Mouse (Mus musculus): Measurements from ENCODE around the gene Psmd14.

The Psmd14 gene

DNA sequence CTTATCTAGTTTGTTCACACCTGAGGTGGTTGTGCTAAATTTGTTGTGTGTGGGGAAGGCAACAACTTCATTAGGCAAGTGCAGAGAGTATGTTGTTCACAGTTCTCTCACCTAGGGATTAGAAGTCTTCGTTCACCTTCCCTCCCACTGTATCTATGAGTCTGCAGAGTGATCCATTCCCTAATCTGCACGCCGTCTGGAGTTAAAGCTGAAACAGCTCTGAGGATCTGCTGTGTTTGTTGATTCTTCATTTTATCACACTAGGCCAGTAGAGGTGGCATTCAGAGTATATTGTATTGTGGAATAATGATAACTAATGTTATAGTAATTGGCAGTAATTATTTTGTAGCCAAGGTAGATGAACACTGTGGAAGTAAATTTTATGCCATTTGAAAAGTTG lies 48.5 kb downstream of the Psmd14 start:
- DNase-seq (ENCODE audit: low spot score): no peak

DNA sequence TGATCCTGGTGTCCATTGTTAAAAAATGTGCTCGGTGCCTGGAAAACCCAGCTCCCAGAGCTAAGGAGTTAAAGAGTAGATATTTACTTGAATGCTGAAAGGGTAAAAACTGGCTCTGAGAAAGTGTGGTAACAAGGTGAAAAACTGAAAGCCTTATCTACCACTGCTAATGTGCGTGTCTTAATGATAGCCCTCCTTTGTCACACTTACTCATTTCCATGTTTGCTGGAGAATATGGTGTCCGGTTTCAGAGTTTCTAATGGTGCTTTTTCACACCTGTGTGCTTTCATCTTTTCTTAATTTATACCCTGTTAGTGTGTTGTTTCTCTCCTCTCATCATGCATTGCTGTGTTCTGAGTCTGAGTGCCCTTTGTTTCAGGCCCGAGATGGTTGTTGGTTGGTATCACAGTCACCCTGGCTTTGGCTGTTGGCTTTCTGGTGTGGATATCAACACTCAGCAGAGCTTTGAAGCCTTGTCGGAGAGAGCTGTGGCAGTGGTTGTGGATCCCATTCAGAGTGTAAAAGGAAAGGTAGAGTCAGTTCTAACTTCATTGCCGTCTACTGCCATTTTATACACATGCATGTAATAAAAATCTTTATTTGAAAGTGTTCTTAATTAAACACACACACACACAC lies 53.1 kb downstream of the Psmd14 start:
- DNase-seq (ENCODE audit: low spot score): no peak

DNA sequence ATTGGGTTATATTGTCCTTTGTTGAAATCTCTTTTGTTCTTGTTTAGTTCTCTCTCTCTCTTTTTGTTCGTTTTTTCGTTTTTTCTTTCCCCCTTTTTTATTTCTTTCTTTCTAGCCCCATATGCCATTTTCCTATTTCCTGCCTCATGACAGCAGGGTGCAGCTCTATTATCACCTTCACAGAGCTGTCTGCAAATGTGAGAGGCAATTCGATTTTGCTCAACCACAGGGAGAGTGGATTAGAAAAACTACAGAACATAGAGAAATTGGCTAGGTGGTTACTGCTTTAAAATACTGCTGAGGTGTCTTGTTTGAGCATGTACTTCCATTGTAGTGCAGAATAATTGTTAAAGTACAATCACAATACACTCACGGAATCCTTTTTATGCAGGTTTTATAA lies 54.0 kb downstream of the Psmd14 start:
- no peak for DNase-seq (ENCODE audit: low spot score)

DNA sequence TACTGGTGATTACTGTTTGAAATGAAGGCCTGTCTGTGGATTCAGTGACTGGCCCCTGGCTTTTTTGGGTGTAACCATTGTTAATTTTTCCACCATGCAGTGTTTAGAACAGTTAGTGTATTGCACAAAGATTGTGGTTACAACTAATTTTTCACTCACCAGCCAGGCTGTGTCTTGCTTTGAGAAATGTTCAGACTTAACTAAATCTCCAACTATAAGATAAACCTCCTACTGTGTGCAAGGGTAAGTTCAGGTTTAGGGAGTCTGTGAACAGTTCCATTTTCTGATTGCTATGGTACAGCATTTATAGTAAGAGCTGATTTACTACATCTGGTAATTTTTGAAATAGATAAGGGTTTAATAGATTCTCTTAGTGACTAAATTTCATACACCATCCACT lies 69.3 kb downstream of the Psmd14 start:
- no peak for DNase-seq (ENCODE audit: low spot score)

DNA sequence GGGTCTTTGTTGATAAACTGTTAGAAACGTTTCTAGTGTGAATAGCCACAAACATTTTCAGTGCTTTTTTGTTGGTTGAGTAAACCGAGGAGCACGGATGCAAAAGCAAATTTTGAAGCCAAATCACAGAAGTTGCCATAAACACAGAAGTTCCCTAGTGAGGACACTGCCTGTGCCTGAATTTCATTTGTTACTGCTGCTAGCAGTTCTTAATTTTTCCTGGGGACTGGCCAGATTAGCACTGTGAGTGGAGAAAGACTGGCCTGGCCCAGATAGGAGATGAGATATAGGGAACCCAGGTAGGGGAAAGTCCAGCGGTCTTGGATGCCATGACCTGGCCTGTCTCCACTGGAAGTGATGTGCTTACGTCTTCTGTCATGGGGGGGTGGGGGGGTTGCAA lies 83.5 kb downstream of the Psmd14 start:
- DNase-seq (ENCODE audit: low spot score): no peak

DNA sequence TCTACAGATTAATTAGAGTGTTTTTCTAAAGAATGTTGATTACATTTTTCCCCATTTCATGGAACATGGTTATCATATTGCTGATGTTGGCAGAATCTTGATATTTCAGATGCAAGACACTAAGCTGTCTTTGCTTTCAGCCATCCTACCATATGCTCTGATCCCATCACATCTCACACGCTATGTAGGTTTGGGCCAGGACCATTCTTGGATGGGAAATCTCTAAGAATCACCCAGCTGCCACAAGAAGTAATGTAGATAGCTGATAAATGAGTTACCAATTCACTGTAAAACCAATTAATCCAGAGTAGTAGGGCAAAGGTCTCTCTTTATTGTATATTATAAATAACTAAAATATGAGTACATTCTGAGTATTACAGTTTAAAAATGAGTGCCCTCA lies 86.6 kb downstream of the Psmd14 start:
- DNase-seq (ENCODE audit: low spot score): no peak

DNA sequence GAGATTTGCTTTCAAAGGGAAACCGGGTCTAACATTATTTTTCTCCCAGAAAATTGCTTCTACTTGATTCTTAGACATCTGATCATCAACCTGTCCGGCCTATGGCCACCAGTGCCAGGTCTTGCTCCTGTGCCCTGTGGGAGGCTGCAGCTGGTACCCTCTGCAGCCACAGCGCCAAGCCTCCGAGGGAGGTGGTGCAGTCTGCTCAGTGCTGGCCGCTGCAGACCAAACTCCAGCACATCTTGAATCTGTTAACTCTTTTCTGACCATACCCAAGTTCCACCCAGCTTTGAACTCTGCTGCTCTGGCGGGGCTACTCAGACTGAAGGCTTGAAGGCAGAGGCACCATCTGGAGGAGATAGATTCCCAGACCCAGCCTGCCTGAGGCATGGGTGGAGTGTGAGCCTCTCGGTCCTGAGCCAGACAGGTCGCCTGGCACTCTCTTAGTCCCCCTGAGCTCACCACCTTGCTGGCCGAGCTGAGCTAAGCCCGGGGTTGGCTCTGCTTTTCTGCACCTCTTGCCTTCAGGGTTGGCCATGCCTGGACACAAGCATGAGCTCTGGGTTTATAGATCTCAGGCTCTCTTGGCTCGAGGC lies 91.3 kb downstream of the Psmd14 start, which contains the start of gene Tbr1:
Tbr1 (plus strand) TSS at position 275 of the 596 bp plus-strand sequence.
- no peak for DNase-seq (ENCODE audit: low spot score)

DNA sequence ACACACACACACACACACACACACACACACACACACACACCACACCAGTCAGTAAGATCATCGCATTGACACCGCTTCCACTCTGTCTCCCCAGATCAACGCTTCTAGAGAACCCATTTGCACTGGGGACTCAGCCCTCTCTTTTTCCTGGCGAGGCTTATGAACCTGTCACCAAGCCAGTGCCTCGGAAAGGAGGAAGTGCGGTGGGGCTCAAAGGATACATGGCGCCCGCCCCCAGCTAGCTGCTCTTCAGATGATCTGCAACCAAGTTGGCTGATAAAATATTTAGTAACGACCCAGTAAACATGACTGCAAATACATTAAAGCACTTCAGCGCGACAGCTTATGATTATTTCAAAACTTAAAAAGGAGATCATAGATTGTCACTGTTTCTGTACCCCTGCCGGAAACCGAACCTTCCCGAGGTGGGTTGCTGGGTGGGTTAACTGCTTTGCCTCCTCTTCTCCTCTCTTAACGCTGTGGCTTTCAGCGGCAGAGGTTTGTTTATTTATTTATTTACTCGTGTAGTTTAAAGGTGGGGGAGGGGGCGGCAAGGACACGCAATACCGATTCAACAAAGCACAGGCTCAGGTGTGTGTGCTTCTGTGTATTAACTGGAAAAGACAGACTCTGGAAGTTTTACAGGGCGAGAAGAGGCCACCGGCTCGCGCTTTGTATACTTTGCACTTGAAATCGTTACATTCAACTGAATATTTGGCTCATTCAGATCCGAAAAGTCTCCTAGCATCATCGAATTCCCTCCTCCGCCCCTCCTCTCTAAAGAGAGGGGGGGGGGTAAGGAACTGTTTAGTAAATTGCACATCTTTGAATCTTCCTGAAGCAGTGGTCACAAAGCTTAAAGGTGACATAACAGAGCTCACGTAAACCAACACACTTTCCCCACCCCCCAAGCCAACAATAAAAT lies 92.2 kb downstream of the Psmd14 start:
- no peak for DNase-seq (ENCODE audit: low spot score)

DNA sequence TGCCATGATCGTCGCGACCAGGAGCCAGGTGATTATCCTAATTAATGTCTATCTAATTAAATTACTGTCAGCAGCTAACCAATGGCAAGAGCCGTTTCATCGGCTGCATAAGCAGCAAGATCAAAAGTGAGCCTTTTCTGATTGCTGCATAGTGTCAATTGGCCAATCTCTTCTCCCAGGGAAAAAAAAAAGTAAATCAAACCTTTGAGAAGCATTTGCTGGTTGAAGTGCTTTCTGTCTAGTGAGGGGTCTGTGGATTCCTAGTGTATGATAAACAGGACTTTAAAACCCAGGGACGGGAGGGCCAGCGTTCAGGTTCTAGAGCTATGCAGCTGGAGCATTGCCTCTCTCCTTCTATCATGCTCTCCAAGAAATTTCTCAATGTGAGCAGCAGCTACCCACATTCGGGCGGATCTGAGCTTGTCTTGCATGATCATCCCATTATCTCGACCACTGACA lies 92.9 kb downstream of the Psmd14 start:
- DNase-seq (ENCODE audit: low spot score): no peak

DNA sequence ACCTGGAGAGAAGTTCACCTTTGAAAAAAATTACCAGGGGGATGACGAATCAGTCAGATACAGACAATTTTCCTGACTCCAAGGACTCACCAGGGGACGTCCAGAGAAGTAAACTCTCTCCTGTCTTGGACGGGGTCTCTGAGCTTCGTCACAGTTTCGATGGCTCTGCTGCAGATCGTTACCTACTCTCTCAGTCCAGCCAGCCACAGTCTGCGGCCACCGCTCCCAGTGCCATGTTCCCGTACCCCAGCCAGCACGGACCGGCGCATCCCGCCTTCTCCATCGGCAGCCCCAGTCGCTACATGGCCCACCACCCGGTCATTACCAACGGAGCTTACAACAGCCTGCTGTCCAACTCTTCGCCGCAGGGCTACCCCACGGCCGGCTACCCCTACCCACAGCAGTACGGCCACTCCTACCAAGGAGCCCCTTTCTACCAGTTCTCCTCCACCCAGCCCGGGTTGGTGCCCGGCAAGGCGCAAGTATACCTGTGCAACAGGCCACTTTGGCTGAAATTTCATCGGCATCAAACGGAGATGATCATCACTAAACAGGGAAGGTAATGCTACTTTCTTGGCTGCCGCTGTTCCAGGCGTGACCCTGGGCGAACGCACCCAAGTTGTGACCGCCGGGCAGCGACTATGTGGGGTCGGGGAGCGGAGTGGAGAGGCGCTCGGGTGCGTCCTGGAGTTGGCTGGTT lies 93.5 kb downstream of the Psmd14 start:
- DNase-seq (ENCODE audit: low spot score): no peak

DNA sequence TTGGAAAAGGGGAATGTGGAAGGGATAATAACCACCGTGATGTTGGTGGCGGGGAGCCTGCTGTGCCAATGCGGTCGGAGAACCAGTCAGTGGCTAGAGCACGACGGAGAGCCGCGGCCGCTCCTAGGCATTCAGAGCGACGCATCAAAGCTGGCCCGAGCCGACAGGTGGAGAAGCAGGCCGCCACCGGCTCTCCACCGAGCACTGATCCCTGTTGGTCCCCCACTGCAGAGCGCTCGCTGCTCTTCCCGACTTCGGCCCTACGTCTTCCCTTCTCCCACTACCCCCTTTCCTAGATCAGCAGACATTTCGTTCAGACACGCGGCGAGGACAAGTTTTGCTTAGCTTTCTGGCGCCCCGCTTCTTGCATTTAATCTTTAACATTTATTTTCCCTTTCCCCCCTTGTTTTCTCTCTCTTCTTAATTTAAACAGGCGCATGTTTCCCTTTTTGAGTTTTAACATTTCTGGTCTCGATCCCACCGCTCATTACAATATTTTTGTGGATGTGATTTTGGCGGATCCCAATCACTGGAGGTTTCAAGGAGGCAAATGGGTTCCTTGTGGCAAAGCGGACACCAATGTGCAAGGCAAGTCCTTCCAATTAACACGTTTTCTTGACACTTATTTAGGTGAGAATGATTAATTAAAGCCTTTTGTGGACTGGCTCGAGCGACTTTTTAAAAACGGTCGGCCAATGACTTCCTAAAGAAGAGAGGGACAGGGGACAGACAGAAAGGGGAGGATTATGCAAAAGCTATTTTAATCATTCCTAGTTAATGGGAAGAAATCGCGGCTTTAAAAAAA lies 94.2 kb downstream of the Psmd14 start:
- DNase-seq (ENCODE audit: low spot score): no peak

DNA sequence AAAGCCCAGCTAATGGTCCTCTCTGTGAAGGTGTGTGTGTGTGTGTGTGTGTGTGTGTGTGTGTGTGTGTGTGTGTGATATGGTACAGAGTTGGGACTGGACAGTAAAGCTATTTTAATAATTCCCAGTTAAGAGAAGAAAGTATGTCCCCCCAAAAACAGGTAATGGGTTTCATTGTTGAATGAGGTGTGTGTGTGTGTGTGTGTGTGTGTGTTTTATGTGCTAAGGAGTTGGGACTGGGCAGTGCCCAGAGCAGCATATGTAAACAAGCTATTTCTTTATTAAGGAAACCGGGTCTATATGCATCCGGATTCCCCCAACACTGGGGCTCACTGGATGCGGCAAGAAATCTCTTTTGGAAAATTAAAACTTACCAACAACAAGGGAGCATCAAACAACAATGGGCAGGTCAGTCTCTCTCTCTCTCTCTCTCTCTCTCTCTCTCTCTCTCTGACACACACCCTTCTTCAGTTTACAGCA lies 94.9 kb downstream of the Psmd14 start:
- DNase-seq (ENCODE audit: low spot score): no peak

DNA sequence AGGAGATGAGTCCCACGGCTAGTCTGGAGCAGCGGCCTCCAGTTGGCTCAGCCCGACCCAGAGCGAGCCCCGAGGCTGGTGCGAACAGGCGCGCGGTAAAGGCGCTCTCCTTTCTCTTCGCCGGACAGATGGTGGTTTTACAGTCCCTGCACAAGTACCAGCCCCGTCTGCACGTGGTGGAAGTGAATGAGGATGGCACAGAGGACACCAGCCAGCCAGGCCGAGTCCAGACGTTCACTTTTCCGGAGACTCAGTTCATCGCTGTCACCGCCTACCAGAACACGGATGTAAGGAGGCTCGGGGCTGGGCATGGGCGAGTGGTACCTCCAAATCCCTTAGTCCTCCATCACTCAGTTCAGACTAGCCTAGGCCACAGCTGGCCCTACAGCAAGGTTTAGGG lies 95.7 kb downstream of the Psmd14 start:
- DNase-seq (ENCODE audit: low spot score): no peak

DNA sequence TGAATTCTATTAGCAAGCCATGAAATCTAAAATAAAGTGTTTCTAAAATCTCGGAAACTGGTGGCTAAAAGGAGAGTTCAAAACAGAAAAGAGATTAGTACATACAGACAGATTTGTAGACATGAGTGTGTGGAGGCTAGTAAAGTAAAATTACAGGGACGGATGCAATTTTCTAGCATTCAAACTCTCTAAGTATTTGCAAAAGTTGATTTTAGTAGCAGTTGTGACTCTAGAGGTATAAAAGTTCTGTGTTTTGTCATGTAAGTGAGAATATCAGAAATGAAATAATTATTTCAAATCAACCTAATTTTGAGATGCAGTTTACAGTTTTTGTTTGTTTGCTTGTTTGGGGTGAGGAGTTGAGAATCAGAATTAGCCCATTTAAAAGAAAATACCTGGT lies 96.3 kb downstream of the Psmd14 start:
- DNase-seq (ENCODE audit: low spot score): no peak

DNA sequence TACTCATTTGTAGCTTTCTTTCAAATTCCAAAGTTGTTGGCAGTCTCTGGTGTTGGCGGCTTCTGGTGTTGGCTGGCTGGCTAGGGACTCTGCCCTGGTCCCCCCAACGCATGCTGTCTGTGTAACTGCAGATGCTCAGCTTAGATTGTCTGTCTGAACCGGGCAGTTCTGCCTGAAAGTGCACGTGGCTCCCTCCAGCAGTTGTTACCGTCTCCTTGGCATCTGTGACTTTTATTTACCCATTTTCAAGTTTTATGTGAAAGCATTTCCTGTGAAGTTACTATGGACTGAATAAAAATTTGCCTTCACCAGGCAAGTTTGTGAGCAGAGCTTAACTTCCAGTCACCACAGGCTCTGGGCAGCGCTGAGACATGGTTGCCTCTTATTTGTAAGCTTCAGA lies 97.3 kb downstream of the Psmd14 start:
- no peak for DNase-seq (ENCODE audit: low spot score)

DNA sequence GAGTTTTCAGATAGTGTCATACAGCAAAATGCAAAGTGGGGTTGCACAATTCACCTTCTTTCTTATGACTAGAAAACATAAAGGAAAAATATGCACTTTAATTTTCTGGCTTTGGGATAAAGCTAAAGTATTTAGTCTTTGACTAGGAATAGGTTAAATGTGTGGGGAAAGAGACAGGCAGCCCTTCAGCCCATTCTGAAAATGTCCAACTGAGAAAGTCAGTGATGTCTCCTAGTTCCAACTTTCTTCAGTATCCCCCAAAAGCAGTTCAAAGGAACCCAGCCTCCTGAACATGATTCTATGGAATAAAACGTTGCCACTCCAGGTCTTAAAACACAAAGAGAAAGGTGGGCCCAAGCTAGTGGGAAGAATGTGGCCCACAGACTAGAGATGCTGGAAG lies 97.9 kb downstream of the Psmd14 start:
- no peak for DNase-seq (ENCODE audit: low spot score)

DNA sequence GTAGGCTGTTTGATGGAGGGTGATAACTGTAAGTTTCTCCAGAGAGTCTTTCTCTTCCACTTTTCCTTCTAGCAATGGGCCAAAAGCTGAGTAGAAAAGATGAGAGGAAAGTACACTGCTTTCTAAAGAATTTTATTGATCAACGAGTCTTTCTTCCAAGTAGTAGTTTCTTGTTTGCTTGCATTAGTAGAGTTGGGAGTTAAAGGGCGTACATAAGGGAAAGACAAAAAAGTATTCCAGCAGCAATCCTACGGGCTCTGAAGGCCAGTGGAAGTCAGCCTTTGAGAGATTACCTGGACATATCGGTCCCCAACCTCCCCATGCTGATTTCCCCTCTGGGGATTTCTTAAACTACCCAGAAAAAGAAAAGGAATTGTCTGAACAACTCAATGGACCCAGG lies 99.3 kb downstream of the Psmd14 start:
- DNase-seq (ENCODE audit: low spot score): no peak

DNA sequence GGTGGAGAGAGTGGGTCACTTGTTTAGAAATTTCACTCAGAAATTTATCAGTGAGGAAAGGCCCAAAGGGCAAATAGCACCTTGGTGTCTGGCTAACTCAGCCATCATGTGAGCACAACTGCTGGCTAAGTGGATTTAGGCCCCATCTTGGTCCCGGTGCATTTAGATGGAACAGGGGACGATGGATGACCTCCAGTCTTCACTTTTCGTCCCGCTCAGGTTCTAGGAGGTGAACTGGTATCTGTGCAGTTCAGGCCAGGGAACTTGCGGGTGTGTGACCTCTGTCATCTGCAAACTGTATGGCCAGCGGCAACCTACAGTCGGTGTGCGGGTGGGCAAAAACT lies 99.6 kb downstream of the Psmd14 start:
- no peak for DNase-seq (ENCODE audit: low spot score)

DNA sequence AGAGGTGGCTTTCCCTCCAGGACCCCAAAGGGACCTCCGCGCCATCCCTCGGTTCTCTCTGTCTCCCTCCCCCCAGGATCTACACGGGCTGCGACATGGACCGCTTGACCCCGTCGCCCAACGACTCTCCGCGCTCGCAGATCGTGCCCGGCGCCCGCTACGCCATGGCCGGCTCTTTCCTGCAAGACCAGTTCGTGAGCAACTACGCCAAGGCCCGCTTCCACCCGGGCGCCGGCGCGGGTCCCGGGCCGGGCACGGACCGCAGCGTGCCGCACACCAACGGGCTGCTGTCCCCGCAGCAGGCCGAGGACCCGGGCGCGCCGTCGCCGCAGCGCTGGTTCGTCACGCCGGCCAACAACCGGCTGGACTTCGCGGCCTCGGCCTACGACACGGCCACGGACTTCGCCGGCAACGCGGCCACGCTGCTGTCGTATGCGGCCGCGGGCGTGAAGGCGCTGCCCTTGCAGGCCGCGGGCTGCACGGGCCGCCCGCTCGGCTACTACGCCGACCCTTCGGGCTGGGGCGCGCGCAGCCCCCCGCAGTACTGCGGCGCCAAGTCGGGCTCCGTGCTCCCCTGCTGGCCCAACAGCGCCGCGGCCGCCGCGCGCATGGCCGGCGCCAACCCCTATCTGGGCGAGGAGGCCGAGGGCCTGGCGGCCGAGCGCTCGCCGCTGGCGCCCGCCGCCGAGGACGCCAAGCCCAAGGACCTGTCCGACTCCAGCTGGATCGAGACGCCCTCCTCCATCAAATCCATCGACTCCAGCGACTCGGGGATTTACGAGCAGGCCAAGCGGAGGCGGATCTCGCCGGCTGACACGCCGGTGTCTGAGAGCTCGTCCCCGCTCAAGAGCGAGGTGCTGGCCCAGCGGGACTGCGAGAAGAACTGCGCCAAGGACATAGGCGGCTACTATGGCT lies 100.3 kb downstream of the Psmd14 start:
- peak; percentile 73 for DNase-seq (ENCODE audit: low spot score)

DNA sequence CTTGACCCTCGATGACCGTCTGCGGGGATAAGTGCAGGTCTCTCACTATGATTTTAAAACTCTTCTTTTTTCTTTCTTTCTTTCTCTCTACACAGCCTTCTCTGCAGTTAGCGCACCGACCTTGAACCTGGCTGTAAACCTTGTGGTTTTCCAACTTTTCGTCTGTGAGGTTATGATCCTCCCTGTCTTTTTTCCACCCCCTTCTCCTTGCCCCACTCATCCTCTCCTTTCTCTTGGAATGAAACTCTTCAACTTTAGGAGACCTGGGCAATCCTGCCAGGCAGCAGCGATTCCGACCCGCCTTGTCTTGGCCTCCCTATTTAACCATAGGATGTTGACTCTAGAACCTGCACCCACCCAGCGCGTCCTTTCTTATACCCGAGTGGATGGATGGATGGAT lies 101.0 kb downstream of the Psmd14 start:
- DNase-seq (ENCODE audit: low spot score): no peak
